Mouse (Mus musculus): ENCODE results near the gene Hoxa1.

DNA sequence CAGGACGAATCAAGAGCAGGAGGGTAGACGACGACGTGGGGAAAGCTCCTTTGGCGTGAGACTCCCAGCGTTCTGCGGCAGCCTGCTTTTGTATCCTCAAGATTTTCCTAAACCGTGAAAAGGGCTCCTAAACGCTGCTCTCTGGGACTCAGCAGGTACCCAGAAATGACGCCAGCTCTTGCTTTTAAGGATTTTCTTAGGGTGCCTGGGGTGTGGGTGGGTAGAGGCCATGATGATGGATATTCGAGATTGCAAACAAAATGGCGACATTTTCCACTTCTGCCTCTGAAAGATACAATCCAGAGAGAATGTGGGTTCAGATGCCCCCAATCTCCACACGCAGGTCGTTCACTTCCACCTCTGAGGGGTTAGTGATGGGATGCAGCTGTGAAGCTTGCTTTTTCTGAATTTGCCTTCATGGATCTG is 9.6 kb upstream of the Hoxa1 start:
- TF ChIP-seq POLR2A (IDR thresholded peaks at IDR 0.05; ENCODE audit: insufficient read length, low read depth), result no peak
- no peak for TF ChIP-seq SRF (IDR thresholded peaks at IDR 0.05; ENCODE audit: control insufficient read depth, insufficient read length, low read depth)
- no peak for TF ChIP-seq E2F4 (IDR thresholded peaks at IDR 0.05; ENCODE audit: insufficient read depth)
- TF ChIP-seq POLR2AphosphoS2 (IDR thresholded peaks at IDR 0.05; ENCODE audit: insufficient read length, low read depth), result no peak
- TF ChIP-seq MAX (IDR thresholded peaks at IDR 0.05; ENCODE audit: low read depth), result no peak
